Mouse (Mus musculus): Measurements from ENCODE around the gene Sall1.

GRCm38 (mm10) chr8:89037536-89038236, 6.3 kb downstream of the Sall1 start:
- TF ChIP-seq CTCF (IDR thresholded peaks at IDR 0.05; ENCODE audit: borderline replicate concordance, insufficient read depth, low read length) (no peak), POLR2A (IDR thresholded peaks at IDR 0.05; ENCODE audit: low read depth, low read length) (no peak)

Data from embryonic fibroblast, embryonic 13.5 days (primary cell).